ENCODE assay signal across 10 mouse cellular contexts in genomic region chr2:30084113-30084512, GRCm38 (mm10). TPM values are rescaled to one million over a fixed set of nuclear protein-coding genes. Genes with fewer than 3 reads are reported as not detected.
DNase-seq lines count a peak whose midpoint lies in the region; ATAC-seq lines count a peak whose summit lies in the region.
"Had no signal": no experiment of that assay in that cellular context is flagged by ENCODE, and none has a peak within 500 bp of the region (broad histone marks: within the 10 kb centered on the region; RNA-seq: fewer than 3 reads in every experiment).

No protein-coding gene starts in this region.

- no peak for ATAC-seq in forebrain, embryonic 14.5 days
- ATAC-seq in neural tube, embryonic 11.5 days (ENCODE audit: insufficient read depth, low FRiP score, low TSS enrichment): no peak
- ATAC-seq in limb, embryonic 15.5 days (ENCODE audit: insufficient number of reproducible peaks, low FRiP score, low TSS enrichment, low read depth): no peak
- no peak for ATAC-seq in stomach, embryonic 16.5 days (ENCODE audit: insufficient read depth, low FRiP score)
- ATAC-seq: Patski had no signal

- peak overlapping the region; percentile 38 for H3K4me3 ChIP-seq in forebrain, embryonic 10.5 days
- no peak overlapping the region for H3K4me3 ChIP-seq in forebrain, embryonic 14.5 days (ENCODE audit: low read depth, low read length)
- H3K4me3 ChIP-seq in neural tube, embryonic 11.5 days (ENCODE audit: low read depth, low read length): no peak overlapping the region
- no peak overlapping the region for H3K4me3 ChIP-seq in limb, embryonic 15.5 days
- no peak overlapping the region for H3K4me3 ChIP-seq in stomach, embryonic 16.5 days (replicated peaks; ENCODE audit: low read length)

- DNase-seq in forebrain, embryonic 10.5 days (ENCODE audit: extremely low spot score, low spot score): no peak
- DNase-seq in forebrain, embryonic 14.5 days (ENCODE audit: low spot score): no peak
- no peak for DNase-seq in neural tube, embryonic 11.5 days (ENCODE audit: low spot score)
- DNase-seq in neural tube, embryonic 10.5 days (ENCODE audit: extremely low spot score, low spot score): no peak
- no peak for DNase-seq in cerebellum, adult 9-10 months
- no peak for DNase-seq in kidney, postnatal 10 days
- DNase-seq: heart, postnatal 36 days had no signal

- peaks cover 27% of the 10 kb centered on the region for H3K36me3 ChIP-seq in forebrain, embryonic 10.5 days (replicated peaks)
- H3K36me3 ChIP-seq in forebrain, embryonic 14.5 days (ENCODE audit: control insufficient read depth, insufficient read depth, low read length): no peaks in the 10 kb centered on the region
- H3K36me3 ChIP-seq in neural tube, embryonic 11.5 days (ENCODE audit: control insufficient read depth, insufficient read depth, low read length): no peaks in the 10 kb centered on the region
- H3K36me3 ChIP-seq in limb, embryonic 15.5 days: peaks cover 12% of the 10 kb centered on the region
- no peaks in the 10 kb centered on the region for H3K36me3 ChIP-seq in stomach, embryonic 16.5 days (ENCODE audit: control insufficient read depth, insufficient read depth, low read length)

- H3K27me3 ChIP-seq in forebrain, embryonic 10.5 days (ENCODE audit: poor library complexity, severe bottlenecking): no peaks in the 10 kb centered on the region
- H3K27me3 ChIP-seq in forebrain, embryonic 14.5 days (replicated peaks; ENCODE audit: control insufficient read depth, insufficient read depth, low read length): no peaks in the 10 kb centered on the region
- H3K27me3 ChIP-seq in neural tube, embryonic 11.5 days (ENCODE audit: control insufficient read depth, insufficient read depth, low read length): no peaks in the 10 kb centered on the region
- H3K27me3 ChIP-seq in limb, embryonic 15.5 days: no peaks in the 10 kb centered on the region
- no peaks in the 10 kb centered on the region for H3K27me3 ChIP-seq in stomach, embryonic 16.5 days (ENCODE audit: control insufficient read depth, insufficient read depth, low read length)
- H3K27me3 ChIP-seq: Patski had no signal

- no peak overlapping the region for H3K4me2 ChIP-seq in forebrain, embryonic 14.5 days (ENCODE audit: low read length)
- peak overlapping the region; percentile 31; the same call in 1 of the 2 replicates for H3K4me2 ChIP-seq in neural tube, embryonic 11.5 days (ENCODE audit: low read depth)
- peak overlapping the region; percentile 42; the same call in 1 of the 2 replicates for H3K4me2 ChIP-seq in limb, embryonic 15.5 days
- peak overlapping the region; percentile 42; the same call in 1 of the 2 replicates for H3K4me2 ChIP-seq in stomach, embryonic 16.5 days (ENCODE audit: low read depth, low read length)

- peaks cover 29% of the 10 kb centered on the region for H3K4me1 ChIP-seq in forebrain, embryonic 10.5 days
- H3K4me1 ChIP-seq in forebrain, embryonic 14.5 days (ENCODE audit: control insufficient read depth, insufficient read depth, low read length): no peaks in the 10 kb centered on the region
- H3K4me1 ChIP-seq in neural tube, embryonic 11.5 days (ENCODE audit: control insufficient read depth, insufficient read depth, low read length): no peaks in the 10 kb centered on the region
- peaks cover 13% of the 10 kb centered on the region; the same call in 1 of the 2 replicates for H3K4me1 ChIP-seq in limb, embryonic 15.5 days
- no peaks in the 10 kb centered on the region for H3K4me1 ChIP-seq in stomach, embryonic 16.5 days (ENCODE audit: control insufficient read depth, insufficient read depth, low read length)

- H3K9me3 ChIP-seq in forebrain, embryonic 10.5 days: no peaks in the 10 kb centered on the region
- no peaks in the 10 kb centered on the region for H3K9me3 ChIP-seq in forebrain, embryonic 14.5 days (replicated peaks; ENCODE audit: control insufficient read depth, low read length)
- no peaks in the 10 kb centered on the region for H3K9me3 ChIP-seq in neural tube, embryonic 11.5 days (ENCODE audit: control insufficient read depth, low read length)
- H3K9me3 ChIP-seq in limb, embryonic 15.5 days: no peaks in the 10 kb centered on the region
- no peaks in the 10 kb centered on the region for H3K9me3 ChIP-seq in stomach, embryonic 16.5 days (replicated peaks; ENCODE audit: control insufficient read depth, low read length)

- WGBS in forebrain, embryonic 10.5 days: 63% methylated on average over 5 of the region's 5 CpGs
- 54% methylated on average over 5 of the region's 5 CpGs for WGBS in forebrain, embryonic 14.5 days
- WGBS in neural tube, embryonic 11.5 days: 39% methylated on average over 5 of the region's 5 CpGs
- 50% methylated on average over 5 of the region's 5 CpGs for WGBS in limb, embryonic 15.5 days
- 63% methylated on average over 5 of the region's 5 CpGs for WGBS in stomach, embryonic 16.5 days

- H3K9ac ChIP-seq in forebrain, embryonic 14.5 days (ENCODE audit: low read length): no peak overlapping the region
- no peak overlapping the region for H3K9ac ChIP-seq in neural tube, embryonic 11.5 days (ENCODE audit: low read length)
- no peak overlapping the region for H3K9ac ChIP-seq in limb, embryonic 15.5 days
- no peak overlapping the region for H3K9ac ChIP-seq in stomach, embryonic 16.5 days (ENCODE audit: low read length)

- H3K27ac ChIP-seq in forebrain, embryonic 10.5 days: peak overlapping the region; percentile 66; the same call in 1 of the 2 replicates
- no peak overlapping the region for H3K27ac ChIP-seq in forebrain, embryonic 14.5 days (ENCODE audit: low read depth, low read length)
- H3K27ac ChIP-seq in neural tube, embryonic 11.5 days (ENCODE audit: low read depth, low read length): no peak overlapping the region
- H3K27ac ChIP-seq in limb, embryonic 15.5 days: no peak overlapping the region
- no peak overlapping the region for H3K27ac ChIP-seq in stomach, embryonic 16.5 days (ENCODE audit: low read length)

RNA-seq across cellular contexts. Expression of gene Pkn3, which starts 6.6 kb away (rescaled TPM):
- 12.4 and 13.1 TPM in 2 replicates for polyA plus RNA-seq in forebrain, embryonic 10.5 days (2016; fragmentation: Nextera tagmentation; extraction: Ambion mirVana)
- 2.2 and 2.5 TPM in 2 replicates for polyA plus RNA-seq in forebrain, embryonic 14.5 days (2014; fragmentation: Nextera tagmentation; extraction: Ambion mirVana)
- polyA plus RNA-seq in neural tube, embryonic 11.5 days (2014; fragmentation: Nextera tagmentation; extraction: Ambion mirVana): 6.7 and 7.0 TPM in 2 replicates
- 8.6 and 10.4 TPM in 2 replicates for polyA plus RNA-seq in limb, embryonic 15.5 days (2015; fragmentation: Nextera tagmentation; extraction: Ambion mirVana)
- 8.9 and 9.6 TPM in 2 replicates for polyA plus RNA-seq in stomach, embryonic 16.5 days (2015; fragmentation: Nextera tagmentation; extraction: Ambion mirVana)

RNA-seq across cellular contexts. Expression of gene Zdhhc12, which starts 9.3 kb away (rescaled TPM):
- 34.2 and 35.4 TPM in 2 replicates for polyA plus RNA-seq in forebrain, embryonic 10.5 days (2016; fragmentation: Nextera tagmentation; extraction: Ambion mirVana)
- polyA plus RNA-seq in forebrain, embryonic 14.5 days (2014; fragmentation: Nextera tagmentation; extraction: Ambion mirVana): 21.6 and 24.1 TPM in 2 replicates
- polyA plus RNA-seq in neural tube, embryonic 11.5 days (2014; fragmentation: Nextera tagmentation; extraction: Ambion mirVana): 28.3 and 31.1 TPM in 2 replicates
- 21.1 and 21.6 TPM in 2 replicates for polyA plus RNA-seq in limb, embryonic 15.5 days (2015; fragmentation: Nextera tagmentation; extraction: Ambion mirVana)
- 37.4 and 41.4 TPM in 2 replicates for polyA plus RNA-seq in stomach, embryonic 16.5 days (2015; fragmentation: Nextera tagmentation; extraction: Ambion mirVana)

RNA-seq across cellular contexts. Expression of gene Set, which starts 26.9 kb away (rescaled TPM):
- polyA plus RNA-seq in forebrain, embryonic 10.5 days (2016; fragmentation: Nextera tagmentation; extraction: Ambion mirVana): 944 and 983 TPM in 2 replicates
- polyA plus RNA-seq in forebrain, embryonic 14.5 days (2014; fragmentation: Nextera tagmentation; extraction: Ambion mirVana): 379 and 393 TPM in 2 replicates
- polyA plus RNA-seq in neural tube, embryonic 11.5 days (2014; fragmentation: Nextera tagmentation; extraction: Ambion mirVana): 647 and 654 TPM in 2 replicates
- 323 and 361 TPM in 2 replicates for polyA plus RNA-seq in limb, embryonic 15.5 days (2015; fragmentation: Nextera tagmentation; extraction: Ambion mirVana)
- polyA plus RNA-seq in stomach, embryonic 16.5 days (2015; fragmentation: Nextera tagmentation; extraction: Ambion mirVana): 324 and 336 TPM in 2 replicates

RNA-seq across cellular contexts. Expression of gene Wdr34, which starts 35.4 kb away (rescaled TPM):
- 33.1 and 33.4 TPM in 2 replicates for polyA plus RNA-seq in forebrain, embryonic 10.5 days (2016; fragmentation: Nextera tagmentation; extraction: Ambion mirVana)
- polyA plus RNA-seq in forebrain, embryonic 14.5 days (2014; fragmentation: Nextera tagmentation; extraction: Ambion mirVana): 51.4 and 63.1 TPM in 2 replicates
- polyA plus RNA-seq in neural tube, embryonic 11.5 days (2014; fragmentation: Nextera tagmentation; extraction: Ambion mirVana): 29.3 and 30.6 TPM in 2 replicates
- polyA plus RNA-seq in limb, embryonic 15.5 days (2015; fragmentation: Nextera tagmentation; extraction: Ambion mirVana): 36.7 and 37.0 TPM in 2 replicates
- 23.2 and 26.1 TPM in 2 replicates for polyA plus RNA-seq in stomach, embryonic 16.5 days (2015; fragmentation: Nextera tagmentation; extraction: Ambion mirVana)

RNA-seq across cellular contexts. Expression of gene Zer1, which starts 40.3 kb away (rescaled TPM):
- 6.3 and 6.6 TPM in 2 replicates for polyA plus RNA-seq in forebrain, embryonic 10.5 days (2016; fragmentation: Nextera tagmentation; extraction: Ambion mirVana)
- 8.4 and 8.9 TPM in 2 replicates for polyA plus RNA-seq in forebrain, embryonic 14.5 days (2014; fragmentation: Nextera tagmentation; extraction: Ambion mirVana)
- polyA plus RNA-seq in neural tube, embryonic 11.5 days (2014; fragmentation: Nextera tagmentation; extraction: Ambion mirVana): 5.4 and 5.9 TPM in 2 replicates
- polyA plus RNA-seq in limb, embryonic 15.5 days (2015; fragmentation: Nextera tagmentation; extraction: Ambion mirVana): 6.5 and 8.6 TPM in 2 replicates
- 5.1 and 5.4 TPM in 2 replicates for polyA plus RNA-seq in stomach, embryonic 16.5 days (2015; fragmentation: Nextera tagmentation; extraction: Ambion mirVana)
